Comparison of ENCODE assay signal across 12 mouse cellular contexts in the genomic region with DNA sequence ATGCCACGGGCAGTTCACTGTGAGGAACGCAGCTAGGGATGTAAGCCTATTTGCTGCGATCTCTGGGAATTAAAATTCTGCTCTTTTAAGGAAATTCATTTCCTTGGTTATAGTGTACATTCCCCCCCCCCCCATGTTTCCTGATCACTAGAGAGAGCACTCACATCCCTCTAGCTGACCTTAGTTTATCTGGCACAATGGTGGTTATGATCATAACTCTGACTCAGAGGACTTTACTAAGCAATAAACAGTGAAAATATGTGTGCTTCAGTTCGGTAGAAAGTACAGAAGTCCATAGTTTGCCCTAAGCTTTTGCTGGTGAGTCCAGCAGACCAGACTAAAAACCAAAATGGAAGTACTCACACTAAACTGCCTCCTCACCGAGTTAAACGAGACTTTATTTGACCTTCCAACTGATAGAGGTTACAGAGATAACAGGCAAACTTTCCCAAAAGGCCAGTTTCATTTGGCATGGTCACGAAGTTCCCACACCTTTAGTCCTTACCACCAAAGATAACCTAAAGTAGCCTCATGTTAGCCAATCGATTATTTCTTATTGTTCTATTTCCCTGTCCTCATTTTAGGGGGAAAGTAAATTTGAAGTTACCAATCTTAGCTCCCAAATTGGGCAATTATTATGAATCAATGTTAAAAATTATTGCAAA.
"Had no signal": no experiment of that assay in that cellular context is flagged by ENCODE, and none has a peak within 500 bp of the region (broad histone marks: within the 10 kb centered on the region; RNA-seq: fewer than 3 reads in every experiment).

No protein-coding gene starts in this region.

- ATAC-seq: liver, embryonic 12.5 days; midbrain, embryonic 16.5 days had no signal

- H3K4me2 ChIP-seq: kidney, embryonic 15.5 days; limb, embryonic 13.5 days; liver, embryonic 12.5 days; lung, embryonic 14.5 days; midbrain, embryonic 11.5 days; neural tube, embryonic 13.5 days had no signal

- H3K9me3 ChIP-seq: kidney, embryonic 15.5 days; limb, embryonic 13.5 days; liver, embryonic 12.5 days; neural tube, embryonic 13.5 days had no signal

- H3K9ac ChIP-seq: kidney, embryonic 15.5 days; limb, embryonic 13.5 days; liver, embryonic 12.5 days; lung, embryonic 14.5 days; neural tube, embryonic 13.5 days had no signal

- H3K4me1 ChIP-seq: limb, embryonic 13.5 days; liver, embryonic 12.5 days had no signal

- H3K27me3 ChIP-seq: kidney, embryonic 15.5 days; limb, embryonic 13.5 days; liver, embryonic 12.5 days; neural tube, embryonic 13.5 days had no signal

- H3K4me3 ChIP-seq: kidney, embryonic 15.5 days; limb, embryonic 13.5 days; liver, embryonic 12.5 days; neural tube, embryonic 13.5 days had no signal

- H3K36me3 ChIP-seq: kidney, embryonic 15.5 days; limb, embryonic 13.5 days; liver, embryonic 12.5 days; neural tube, embryonic 13.5 days had no signal

- H3K27ac ChIP-seq: kidney, embryonic 15.5 days; limb, embryonic 13.5 days; liver, embryonic 12.5 days; neural tube, embryonic 13.5 days had no signal

- DNase-seq: kidney, postnatal 25 days; left cerebral cortex, postnatal 4 days; lung, embryonic 14.5 days; lung, postnatal 10 days; retina, postnatal 1 day; right cerebral cortex, postnatal 4 days had no signal
